Mouse (Mus musculus) v-Abl transformed pro-B cells (cell line): Measurements from ENCODE around the gene Ndufa11.

Experiments used
- in situ Hi-C, 2 experiments: fragments of 400-800 bp; cut with MboI; formaldehyde crosslinking; loops; one replicate each; pipeline ENCODE4 v1.15.1; 2025; ENCODE audit not compliant: unreplicated experiment in 2 of 2

Ndufa11 gene

GRCm38 (mm10) chr17:56756703-56757399, 39.3 kb downstream of the Ndufa11 start:
- in situ Hi-C loops, result no loop called here

- in situ Hi-C loops, result no loop called here
These were observed 40.0 kb downstream of the Ndufa11 start, which contains the start of gene Nrtn for GRCm38 (mm10) chr17:56757416-56758123. TSS of gene Nrtn (minus strand) at chr17:56757530.

GRCm38 (mm10) chr17:56758132-56758531, 40.6 kb downstream of the Ndufa11 start:
- in situ Hi-C loops, result no loop called here

- in situ Hi-C loops, result no loop called here
These were observed 41.7 kb downstream of the Ndufa11 start for GRCm38 (mm10) chr17:56759261-56759660.

GRCm38 (mm10) chr17:56761077-56761476, 43.5 kb downstream of the Ndufa11 start:
- in situ Hi-C loops, result loop anchor here in 1 of 2 experiments (5.0 to 10.0 kb wide), 3 partner anchors 44 to 179 kb away; partner anchors contain the start of genes Ndufa11, Ranbp3, Safb and Safb2

- in situ Hi-C loops, result loop anchor here in 1 of 2 experiments (5.0 to 10.0 kb wide), 3 partner anchors 45 to 180 kb away; partner anchors contain the start of genes Ndufa11, Ranbp3, Safb and Safb2
These were observed 44.4 kb downstream of the Ndufa11 start for GRCm38 (mm10) chr17:56761991-56762410.

- in situ Hi-C loops, result loop anchor here in 1 of 2 experiments (5.0 to 10.0 kb wide), 3 partner anchors 46 to 181 kb away; partner anchors contain the start of genes Ndufa11, Ranbp3, Safb and Safb2
These were observed 45.5 kb downstream of the Ndufa11 start for GRCm38 (mm10) chr17:56762769-56763731.

GRCm38 (mm10) chr17:56763741-56764250, 46.2 kb downstream of the Ndufa11 start:
- in situ Hi-C loops, result loop anchor here in 1 of 2 experiments (5.0 to 10.0 kb wide), 3 partner anchors 46 to 181 kb away; partner anchors contain the start of genes Ndufa11, Ranbp3, Safb and Safb2

- in situ Hi-C loops, result loop anchor here in 1 of 2 experiments (5.0 to 10.0 kb wide), 3 partner anchors 47 to 182 kb away; partner anchors contain the start of genes Ndufa11, Ranbp3, Safb and Safb2
These were observed 47.1 kb downstream of the Ndufa11 start, which contains the start of gene Dus3l for GRCm38 (mm10) chr17:56764474-56765354. TSS of gene Dus3l (plus strand) at chr17:56764757.

GRCm38 (mm10) chr17:56765431-56765830, 47.9 kb downstream of the Ndufa11 start:
- in situ Hi-C loops, result loop anchor here in 1 of 2 experiments (10.0 kb wide), 1 partner anchor 91 kb away; the partner anchor contains the start of gene Ranbp3

GRCm38 (mm10) chr17:56766631-56767405, 49.3 kb downstream of the Ndufa11 start:
- in situ Hi-C loops, result loop anchor here in 1 of 2 experiments (10.0 kb wide), 1 partner anchor 92 kb away; the partner anchor contains the start of gene Ranbp3

- in situ Hi-C loops, result loop anchor here in 1 of 2 experiments (10.0 kb wide), 1 partner anchor 93 kb away; the partner anchor contains the start of gene Ranbp3
These were observed 50.1 kb downstream of the Ndufa11 start for GRCm38 (mm10) chr17:56767531-56768135.

GRCm38 (mm10) chr17:56768941-56769340, 51.4 kb downstream of the Ndufa11 start:
- in situ Hi-C loops, result loop anchor here in 1 of 2 experiments (10.0 kb wide), 1 partner anchor 94 kb away; the partner anchor contains the start of gene Ranbp3

GRCm38 (mm10) chr17:56769950-56770349, 52.4 kb downstream of the Ndufa11 start, which contains the start of gene Prr22:
TSS of gene Prr22 (plus strand) at chr17:56770250.
- in situ Hi-C loops, result loop anchor here in 1 of 2 experiments (10.0 kb wide), 1 partner anchor 95 kb away; the partner anchor contains the start of gene Ranbp3
